Mouse (Mus musculus): ENCODE measurements at regions not wholly inside any gene's neighbourhood (a gene's known extent, or its start where the extent isn't known, plus 50 kb on each side); places are given as distances from the start of the nearest gene placed in this dataset.

- DNase-seq (ENCODE audit: low spot score in 2 of 2) = no peak
Observed at GRCm38 (mm10) chr1:28229611-28230010, 550.4 kb downstream of the Gm597 start.

- peak; percentile 16 to 52 for DNase-seq (ENCODE audit: low spot score in 2 of 2)
Observed at GRCm38 (mm10) chr1:28214243-28215038, 565.6 kb downstream of the Gm597 start.

Measured in left cerebral cortex, adult 9 months (tissue).